Mouse (Mus musculus) layer of hippocampus, adult 9-10 months (tissue): ENCODE data around the gene Cyth4.

Source experiments
- DNase-seq: peaks from one replicate; pipeline ENCODE4 v3.0.0; 2022; ENCODE audit warnings: low spot score

Cyth4 gene

DNA sequence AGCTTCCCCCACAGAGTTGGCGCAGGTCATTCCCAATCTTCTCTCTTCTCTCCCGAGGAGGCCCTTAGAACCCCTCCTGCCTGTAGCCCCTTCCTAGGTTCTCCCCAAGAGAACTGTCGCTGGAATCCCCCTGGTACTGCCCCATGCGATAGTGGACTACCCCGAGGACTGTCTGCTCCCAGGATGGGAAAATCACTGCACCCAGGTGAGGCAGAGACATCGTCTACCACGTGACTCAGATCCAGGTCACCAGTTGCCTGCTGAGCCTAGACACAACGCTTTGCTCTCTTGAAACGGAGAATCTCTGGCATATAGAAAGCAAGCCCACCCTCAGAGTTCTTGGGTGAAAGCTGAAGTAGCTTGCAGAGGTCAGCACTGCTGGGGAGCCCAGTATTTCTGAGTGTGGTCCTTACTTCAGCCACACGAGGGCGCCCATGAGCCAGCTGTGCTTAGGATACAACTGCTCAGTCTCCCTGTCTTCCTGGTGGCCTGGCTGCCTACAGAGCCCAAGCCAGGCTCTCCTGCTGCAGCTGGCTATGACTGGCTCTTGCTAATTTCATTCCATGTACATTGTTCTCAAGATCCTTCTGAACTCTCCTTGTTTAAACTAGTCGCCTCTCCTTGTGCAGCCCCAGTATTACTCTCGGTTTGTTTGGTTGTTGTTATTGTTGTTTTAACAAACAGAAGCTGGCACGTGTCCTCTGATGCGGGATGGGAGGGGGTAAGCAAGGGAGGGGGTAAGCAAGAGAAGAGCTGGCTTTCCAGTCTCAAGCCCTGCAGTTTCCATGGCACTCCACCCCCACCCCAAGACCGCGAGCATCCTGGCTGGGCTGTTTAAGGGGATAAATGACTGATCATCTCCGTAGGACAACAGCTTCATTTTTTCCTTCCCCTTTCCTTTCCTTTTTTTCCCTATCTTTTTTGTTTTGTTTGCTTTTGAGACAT lies 9.5 kb upstream of the Cyth4 start:
- DNase-seq, result peak; percentile 88

DNA sequence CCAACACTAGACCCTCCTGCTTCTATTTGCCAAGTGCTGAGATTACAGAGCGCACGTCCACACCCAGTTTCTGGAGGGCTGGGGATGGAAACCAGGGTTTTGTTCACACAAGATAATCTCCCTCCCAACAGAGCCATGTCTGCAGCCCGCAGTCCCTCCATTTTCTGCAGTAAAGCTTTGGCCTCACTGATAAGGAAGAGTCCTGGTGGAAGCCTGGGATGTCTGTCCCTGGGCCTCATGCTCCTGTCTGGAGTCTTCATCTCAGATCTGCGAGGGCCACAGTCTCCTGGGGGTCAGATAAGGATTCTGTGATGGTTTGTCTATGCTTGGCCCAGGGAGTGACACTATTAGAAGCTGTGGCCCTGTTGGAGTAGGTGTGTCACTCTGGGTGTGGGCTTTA lies 8.8 kb upstream of the Cyth4 start:
- DNase-seq, result no peak

DNA sequence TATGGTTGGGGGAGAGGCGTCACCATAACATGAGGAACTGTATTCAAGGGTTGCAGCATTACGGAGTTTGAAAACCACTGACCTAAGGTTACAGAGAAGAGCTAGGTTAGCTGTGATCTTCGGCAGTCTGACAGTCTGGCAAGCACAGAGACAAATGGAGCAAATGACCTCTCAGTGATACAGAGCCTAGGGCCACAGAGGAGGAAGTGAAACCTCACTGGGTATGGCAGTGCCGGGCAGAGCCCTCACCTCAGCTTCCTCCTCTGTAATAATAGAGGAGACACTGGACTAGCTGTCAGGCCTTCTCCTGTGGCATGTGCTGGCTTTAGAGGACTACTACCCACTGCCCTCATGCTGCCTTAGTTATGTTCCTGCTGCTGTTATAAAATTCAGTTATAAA lies 7.9 kb upstream of the Cyth4 start:
- DNase-seq, result no peak

DNA sequence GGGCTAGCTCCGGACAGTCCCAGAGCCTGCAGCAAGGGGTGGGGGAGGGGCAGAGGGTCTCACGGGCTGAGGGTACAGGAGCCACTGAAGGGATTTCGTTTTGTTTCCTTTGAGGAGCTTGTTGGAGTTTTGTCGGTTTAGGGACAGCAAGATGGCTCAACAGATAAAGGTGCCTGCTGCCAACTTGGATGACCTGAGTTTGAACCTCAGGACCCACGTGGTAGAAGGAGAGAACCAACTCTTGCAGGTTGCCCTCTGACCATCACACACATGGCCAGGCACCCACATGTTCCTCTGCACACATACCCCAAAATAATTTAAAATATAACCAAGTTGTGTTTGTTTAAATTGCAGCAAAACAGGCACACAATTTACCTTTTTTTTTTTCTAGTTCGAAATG lies 6.9 kb upstream of the Cyth4 start:
- no peak for DNase-seq

DNA sequence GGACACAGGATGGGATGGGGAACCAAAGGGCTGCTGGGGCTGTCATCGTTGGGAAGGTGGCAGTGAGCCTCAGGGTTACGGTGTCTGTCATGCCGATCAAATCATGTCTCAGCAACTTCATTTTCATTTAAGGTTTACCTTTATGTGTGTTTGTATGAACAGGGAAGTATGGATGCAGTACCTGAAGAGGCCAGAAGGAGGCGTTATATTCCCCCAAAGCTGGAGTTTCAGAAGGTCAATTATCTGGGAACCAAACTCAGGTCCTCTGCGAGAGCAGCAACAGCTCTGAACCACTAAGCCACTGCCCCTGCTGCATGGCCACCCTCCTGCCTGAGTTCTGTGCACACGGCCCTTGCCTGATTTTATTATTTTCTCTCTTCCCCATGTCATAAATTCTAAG lies 6.1 kb upstream of the Cyth4 start:
- no peak for DNase-seq

DNA sequence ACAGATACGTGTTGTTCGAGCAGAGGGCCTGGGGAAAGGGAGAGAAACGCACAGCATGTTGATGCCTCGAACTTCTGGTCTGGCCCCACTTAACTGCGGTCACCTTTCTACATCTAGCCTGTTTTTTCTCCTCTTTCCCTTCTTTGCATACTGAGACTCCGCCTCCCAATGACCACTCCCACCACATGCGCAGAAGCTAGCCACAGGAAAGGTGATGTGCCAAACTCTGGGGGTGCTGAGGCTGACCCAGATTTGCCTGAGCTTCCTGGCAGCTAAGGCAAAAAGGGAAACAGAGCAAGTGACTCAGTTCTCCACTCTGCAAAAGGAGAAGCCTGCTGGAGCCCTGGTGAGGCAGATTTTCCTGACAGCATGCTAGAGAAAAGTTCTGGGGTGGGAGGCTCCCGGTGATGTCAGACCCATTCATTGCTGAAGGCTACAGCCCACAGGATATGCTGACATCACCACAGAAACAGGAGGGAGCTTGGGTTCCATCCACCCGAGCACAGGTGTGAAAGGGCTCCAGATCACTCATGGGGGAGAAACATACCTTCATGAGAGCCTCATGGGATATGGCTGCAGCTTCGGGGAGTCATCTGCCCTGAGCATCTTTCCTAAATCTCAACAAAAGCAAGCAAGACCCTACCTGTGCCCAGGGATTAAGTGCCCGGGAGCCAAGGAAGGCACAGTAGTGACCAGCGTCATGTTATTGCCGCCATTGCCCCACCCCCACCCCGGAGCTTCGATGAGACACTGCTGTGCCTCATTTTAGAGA lies 5.0 kb upstream of the Cyth4 start:
- DNase-seq, result no peak

DNA sequence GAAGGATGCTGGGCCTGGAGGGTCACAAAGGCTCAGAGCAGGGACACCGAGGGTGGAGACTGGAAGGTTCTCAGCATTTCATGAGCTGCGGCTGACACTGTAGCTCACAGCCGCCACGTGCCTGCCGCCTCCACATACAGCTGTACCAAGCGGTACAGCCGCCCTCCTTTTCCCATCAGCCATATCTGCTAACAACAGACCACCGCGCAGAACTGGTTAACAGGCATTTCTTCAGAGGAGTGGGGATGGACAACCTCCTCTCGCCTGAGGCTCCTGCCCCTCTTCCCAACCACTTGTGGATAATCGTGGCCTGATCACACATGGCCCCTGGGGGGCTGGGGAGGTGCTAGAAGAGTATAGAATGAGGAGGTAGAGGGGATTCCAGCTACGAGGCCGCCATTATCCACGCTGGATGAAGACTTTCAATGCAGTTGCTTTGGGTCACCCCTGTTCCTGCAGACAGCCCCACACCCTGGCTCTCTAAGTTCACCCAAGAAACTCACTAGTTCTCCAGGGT lies 4.3 kb upstream of the Cyth4 start:
- no peak for DNase-seq

DNA sequence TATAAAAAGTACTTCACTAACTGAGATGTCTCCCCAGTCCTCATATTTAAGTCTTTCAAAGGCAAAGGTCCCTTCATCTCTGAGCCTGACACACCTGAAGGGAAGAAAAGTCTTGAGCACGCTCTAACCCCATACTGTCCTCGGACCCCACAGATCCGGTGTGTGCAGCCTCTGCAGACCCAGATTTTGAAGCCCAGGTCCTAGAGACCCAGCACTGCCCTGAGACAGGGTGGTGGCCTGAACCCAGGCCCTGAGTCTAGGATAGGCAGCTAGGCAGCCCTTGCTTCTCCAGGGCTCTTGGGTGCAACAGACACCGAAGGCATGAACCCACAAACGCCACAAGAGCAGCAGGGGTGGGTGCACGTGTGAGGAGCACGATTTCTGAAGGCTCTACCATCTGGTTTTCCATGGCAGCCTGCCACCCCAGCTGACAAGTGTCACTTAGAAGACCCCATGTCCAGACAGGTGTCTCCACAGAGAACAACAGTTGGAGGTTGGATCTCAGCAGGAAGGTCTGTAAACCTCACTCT lies 2.9 kb upstream of the Cyth4 start:
- DNase-seq, result no peak

DNA sequence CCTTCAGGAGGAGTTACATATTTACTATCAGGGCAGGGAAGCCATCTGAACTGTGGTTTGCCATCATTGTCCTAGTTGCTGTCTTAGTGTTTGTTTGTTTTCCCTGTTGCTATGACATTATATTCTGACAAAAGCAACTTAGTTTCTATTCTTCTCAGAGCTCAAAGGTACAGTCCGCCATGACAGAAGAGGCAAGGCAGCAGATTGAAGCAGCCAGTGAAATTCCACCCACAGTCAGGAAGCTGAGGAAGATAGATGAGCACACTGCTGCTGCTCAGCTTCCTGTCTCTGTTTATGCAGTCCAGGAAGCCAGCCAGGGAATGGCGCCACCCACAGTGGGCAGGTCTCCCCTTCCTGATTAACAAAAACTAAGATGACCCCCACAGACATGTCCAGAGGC lies 2.0 kb upstream of the Cyth4 start:
- no peak for DNase-seq

DNA sequence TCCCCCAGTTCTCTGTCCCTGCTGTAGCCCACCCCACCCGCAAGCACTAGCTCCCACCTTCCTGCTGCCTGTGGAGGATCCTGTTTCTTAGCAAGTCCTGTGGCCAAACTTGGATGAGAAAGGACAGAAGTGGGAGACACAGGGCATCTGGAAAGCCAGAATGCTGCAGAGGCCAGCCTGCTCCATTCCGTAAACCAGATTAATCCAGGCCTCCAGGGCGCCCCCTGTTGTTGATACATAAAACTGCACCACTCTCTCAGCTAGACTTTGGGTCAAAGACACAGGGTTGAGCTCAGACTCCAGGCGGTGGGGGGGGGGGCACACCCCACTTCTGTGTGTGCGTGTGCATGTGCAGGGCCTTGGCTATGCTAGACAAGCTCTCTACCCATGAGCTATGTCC lies 1.4 kb upstream of the Cyth4 start:
- DNase-seq, result no peak

DNA sequence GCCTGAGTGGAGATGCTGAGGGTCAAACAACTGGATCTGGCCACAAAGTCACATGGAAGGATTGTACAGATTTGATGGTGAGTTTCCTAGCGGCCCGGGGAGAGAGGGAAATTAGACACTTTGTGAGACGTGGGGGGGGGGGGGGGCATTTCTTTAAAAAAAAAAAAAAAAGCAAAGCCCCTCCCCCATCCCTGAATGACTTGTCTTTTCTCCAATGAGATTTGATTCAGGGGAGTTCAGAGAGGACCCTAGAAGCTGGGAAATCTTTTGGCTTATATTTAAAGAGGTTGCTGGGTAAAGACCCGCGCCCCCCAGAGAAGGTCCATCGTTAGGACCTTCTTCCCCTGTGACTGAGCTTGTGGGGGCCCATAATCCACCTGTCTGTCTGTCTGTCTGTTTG lies 343 bp upstream of the Cyth4 start:
- no peak for DNase-seq

DNA sequence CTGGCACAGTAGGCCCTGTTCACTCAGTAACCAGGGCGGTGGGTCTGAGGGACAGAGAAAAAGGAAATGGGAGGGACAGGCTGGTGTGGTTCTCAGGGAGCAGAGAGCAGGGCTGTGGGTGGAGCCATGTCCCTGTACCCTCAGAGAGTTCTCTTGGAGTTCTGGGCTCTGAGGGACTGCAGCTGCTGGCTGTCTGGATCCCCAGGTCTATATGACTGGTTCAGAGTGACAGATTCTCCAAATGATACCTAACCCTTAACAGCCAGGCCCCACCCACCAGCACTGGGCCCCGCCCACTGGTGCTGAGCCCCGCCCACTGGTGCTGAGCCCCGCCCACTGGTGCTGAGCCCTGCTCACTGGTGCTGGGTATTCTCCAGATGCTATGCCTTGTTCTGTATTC lies 882 bp downstream of the Cyth4 start:
- DNase-seq, result no peak

DNA sequence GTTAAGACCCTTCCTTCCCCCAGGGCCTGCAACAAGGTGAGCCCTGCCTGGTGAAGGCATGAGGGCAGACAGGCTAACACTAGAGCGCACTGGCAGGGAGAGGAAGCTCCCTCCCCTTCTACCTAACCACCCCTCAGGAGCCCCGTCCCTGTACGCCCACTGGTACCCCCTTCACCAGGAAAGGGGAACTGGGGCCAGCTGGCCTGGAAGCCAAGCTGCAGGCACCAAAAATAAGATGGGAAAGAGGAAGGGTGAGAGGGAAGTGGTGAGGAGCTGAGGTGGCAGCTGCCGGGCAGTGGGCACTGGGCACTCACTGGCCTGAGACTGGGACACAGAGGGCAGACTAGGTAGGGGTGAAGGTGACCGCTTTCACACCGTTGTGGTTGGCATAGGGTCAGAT lies 2.3 kb downstream of the Cyth4 start:
- DNase-seq, result no peak

DNA sequence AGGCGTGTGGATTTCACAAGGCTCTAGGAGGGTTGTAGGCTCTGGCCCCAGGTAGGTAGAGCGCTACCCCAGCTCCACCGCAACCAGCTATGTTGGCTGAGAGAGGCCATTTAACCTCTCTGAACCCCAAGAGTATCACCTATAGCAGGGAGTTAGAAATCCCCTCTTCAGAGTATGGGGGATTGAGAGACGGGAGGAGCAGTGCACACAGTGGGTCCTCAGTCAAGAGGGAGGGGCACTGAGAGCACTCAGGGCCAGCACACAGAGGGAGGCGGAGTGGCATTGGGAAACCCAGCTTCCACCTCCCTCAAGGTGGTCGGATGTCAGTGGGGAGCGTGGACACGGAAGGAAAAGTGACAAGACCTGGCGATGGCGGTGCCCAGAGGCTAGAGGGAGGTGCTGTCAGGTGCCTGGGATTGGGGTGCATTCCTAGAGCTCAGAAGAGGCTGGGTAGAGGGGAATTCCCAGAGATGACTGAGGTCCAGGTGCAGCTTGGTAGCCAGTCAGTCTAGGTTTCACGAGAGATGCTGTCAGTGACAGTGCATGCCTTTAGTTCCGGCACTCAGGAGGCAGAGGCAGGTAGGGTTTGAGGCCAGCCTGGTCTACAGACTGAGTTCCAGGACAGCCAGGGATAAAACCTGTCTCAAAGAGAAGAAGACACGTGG lies 2.8 kb downstream of the Cyth4 start:
- DNase-seq, result no peak

DNA sequence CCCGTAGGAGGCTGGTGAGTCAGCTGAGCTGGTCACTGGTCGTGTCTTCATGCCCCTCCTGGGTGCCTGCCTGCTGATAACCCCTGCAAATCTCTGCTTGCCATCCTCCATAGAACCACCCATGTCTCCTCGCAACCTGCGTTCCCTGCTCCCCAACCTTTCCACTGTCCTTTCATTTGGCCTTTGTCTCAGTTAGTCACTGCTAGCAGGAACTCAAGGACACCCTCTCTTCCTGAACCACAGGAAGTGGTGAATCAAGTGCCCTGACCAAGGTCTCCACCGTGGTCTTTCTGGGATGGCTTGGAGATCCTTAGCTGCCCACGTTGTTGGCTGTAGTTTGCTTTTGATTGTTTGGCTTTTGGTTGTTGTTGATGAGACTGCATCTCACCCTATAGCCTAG lies 4.3 kb downstream of the Cyth4 start:
- no peak for DNase-seq

DNA sequence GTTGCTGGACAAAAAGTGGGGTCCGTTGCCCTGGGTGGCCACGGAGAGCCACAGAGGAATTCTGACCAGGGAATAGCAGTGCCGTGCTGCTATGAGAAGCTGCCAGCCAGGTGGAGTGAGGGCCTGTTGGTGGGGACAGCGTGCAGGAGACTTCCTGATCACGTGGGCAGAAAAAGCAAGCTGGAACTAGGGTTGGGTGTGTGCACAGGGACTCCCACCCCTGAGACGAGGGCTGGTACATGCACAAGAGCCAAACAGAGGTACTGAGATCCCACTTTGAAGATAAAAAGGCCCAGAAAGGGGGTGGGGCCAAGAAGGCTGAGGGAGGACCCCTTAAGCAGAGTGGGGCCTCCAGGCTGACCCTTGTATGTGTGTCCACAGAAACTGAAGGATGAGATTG lies 7.4 kb downstream of the Cyth4 start:
- no peak for DNase-seq

DNA sequence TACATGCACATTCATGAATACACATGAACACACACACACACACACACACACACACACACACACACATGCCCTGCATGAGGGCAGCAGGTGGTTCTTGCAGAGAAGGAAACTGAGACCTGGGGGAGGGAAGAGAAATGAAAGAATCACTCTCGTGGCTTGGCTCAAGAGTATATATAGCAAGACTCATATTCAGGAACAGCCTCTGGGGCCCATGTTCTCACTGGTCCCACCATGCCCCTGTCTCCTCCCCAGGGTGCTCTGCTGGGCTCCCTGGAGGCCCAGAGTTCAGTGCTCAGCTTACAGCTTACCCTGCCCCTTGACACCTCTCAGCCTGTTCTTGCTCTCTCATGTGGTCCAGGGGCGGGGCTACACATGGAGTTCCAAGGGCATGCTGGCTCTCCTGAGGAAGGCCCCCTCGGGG lies 8.5 kb downstream of the Cyth4 start:
- no peak for DNase-seq

DNA sequence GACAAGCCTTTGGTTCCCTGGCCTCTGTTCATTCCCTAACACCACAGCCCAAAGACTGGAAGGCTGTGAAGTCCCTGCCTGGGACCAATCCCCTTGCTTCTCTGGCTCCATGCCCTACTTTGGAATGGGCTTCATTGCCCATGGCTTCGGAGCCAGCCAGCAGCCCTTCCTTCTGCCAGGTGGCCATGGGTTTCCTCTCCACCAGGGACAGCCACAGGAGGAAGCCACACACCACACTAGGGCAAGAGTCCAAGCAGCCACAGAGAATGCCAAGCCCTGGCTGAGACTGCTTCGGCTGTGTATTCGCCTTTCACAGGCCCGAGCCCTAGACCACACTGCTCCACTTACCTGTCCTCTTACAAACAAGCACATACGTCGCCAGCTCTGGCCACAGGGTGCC lies 9.2 kb downstream of the Cyth4 start:
- DNase-seq, result no peak

DNA sequence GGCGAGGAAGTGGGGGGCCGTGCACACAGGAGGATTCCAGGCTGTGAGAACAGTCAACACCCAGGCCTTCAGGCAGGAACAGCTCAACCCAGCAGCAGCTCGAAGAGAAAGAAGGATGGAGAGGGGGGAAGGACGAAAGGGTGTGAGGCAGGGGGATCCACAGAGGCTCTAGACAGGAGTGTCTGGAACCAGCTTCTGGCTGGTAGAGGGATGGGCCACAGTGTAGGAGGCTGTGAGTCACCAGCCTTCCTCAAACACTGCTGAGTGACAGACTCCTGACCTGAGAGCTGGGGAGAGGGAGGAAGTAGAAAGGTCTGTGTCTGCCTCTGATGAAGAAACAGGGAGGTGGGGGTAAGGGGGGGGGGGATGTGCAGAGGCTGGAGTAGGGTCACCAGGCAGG lies 10.6 kb downstream of the Cyth4 start:
- no peak for DNase-seq

DNA sequence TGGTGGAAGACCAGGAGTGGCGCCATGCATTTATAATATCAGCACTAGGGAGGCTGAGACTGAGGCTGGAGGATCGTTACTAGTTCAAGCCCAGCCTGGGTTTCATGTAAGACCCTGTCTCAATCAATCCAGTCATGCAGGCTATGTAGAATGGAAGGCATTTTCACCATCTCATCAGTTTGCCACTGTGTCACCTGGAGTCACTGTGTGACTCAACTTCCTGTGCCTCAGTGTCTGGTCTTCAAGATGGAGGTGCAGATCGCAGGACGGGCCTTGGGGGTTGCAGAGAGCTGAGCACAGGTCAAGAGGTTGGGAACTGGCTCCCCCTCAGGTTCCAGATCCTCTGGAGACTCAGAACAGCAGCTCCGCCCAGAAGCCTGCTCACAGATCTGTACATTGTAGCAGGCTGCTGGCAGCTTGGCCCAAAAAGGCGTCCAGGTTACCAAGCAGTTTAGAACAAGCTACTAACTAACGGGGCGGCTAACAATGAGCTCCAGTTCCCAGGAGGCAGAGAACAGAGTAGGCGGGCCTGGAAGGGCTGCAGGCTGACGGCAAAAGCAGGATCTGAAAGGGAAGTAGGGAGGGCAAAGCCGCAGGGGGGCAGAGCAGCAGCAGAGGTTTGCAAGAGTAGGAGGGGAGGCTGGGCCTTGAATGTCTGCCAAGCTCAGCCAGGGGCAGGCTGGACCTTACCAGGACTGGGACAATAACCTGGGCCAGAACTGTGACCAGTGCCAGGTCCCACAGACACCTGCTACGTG lies 14.0 kb downstream of the Cyth4 start:
- DNase-seq, result no peak

DNA sequence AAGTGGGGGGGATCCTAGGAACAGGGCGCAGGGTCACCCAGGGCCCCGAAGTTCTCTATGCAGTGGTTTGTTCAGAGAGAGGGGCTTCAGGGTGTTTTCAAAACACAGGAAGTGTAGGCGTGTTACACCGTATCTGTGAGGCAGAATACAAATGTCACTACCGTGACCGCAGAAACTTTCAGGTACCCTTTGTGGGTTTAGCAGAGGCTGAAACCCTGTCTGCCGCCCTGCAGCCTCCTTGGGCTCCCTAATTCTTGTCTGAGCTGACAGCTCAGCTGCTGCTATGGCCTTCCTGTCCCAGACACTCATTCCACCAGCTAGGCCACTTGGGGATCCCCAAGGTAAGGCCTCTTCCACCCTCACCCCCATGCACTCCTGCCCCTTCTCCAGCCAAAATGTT lies 17.7 kb downstream of the Cyth4 start:
- DNase-seq, result no peak

DNA sequence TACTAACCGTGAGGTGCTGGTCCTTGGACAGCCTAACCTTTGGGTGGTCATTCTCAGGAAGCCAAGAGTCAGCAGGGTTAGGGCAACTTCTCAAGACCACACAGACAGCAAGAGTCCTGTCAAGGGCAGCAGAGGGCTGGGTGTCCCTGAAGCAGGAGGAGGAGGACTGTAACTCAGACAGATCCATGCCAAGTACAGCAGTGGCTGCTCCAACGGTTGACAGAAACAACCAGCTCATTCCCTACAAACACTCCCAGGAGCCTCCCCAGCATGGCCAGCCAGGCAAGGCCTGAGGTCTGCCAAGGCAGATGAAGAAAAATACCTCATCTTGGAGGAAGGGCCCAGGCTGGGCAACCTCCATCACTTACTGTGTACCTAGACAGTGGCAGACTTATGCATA lies 20.1 kb downstream of the Cyth4 start:
- no peak for DNase-seq
